In genomic region chr5:91764621-91765020, GRCm38 (mm10) we compare ENCODE assay signal across 16 mouse cellular contexts.
DNase-seq lines count a peak whose midpoint lies in the region; ATAC-seq and TF ChIP-seq lines count a peak whose summit lies in the region.
"Had no signal": no experiment of that assay in that cellular context is flagged by ENCODE, and none has a peak within 500 bp of the region (broad histone marks: within the 10 kb centered on the region; RNA-seq: fewer than 3 reads in every experiment).

No protein-coding gene starts in this region.

- peak; percentile 21 for DNase-seq in kidney, postnatal 0 days (ENCODE audit: low spot score)
- no peak for DNase-seq in kidney, adult 11 months
- peak; percentile 34 for DNase-seq in forebrain, embryonic 10.5 days (ENCODE audit: extremely low spot score, low spot score)
- peak; percentile 81 for DNase-seq in retina, postnatal 1 day
- DNase-seq in spleen, postnatal 10 days (ENCODE audit: low spot score in 2 of 2) = no peak
- DNase-seq in thymus, postnatal 10 days (ENCODE audit: low spot score in 2 of 2) = no peak
- DNase-seq: adrenal gland, postnatal 10 days; cerebellum, postnatal 25 days; heart, adult 2 months; heart, postnatal 10 days; liver, postnatal 0 days had no signal

- H3K27me3 ChIP-seq in kidney, postnatal 0 days (ENCODE audit: insufficient read depth, low read length) = no peaks in the 10 kb centered on the region
- no peaks in the 10 kb centered on the region for H3K27me3 ChIP-seq in forebrain, embryonic 10.5 days (ENCODE audit: poor library complexity, severe bottlenecking)
- no peaks in the 10 kb centered on the region for H3K27me3 ChIP-seq in hindbrain, embryonic 16.5 days (replicated peaks; ENCODE audit: control insufficient read depth, insufficient read depth, low read length)
- H3K27me3 ChIP-seq: limb, embryonic 13.5 days had no signal

- H3K4me3 ChIP-seq in kidney, postnatal 0 days (replicated peaks; ENCODE audit: low read depth, low read length) = no peak overlapping the region
- no peak overlapping the region for H3K4me3 ChIP-seq in forebrain, embryonic 10.5 days
- H3K4me3 ChIP-seq in hindbrain, embryonic 16.5 days (ENCODE audit: low read length) = no peak overlapping the region
- H3K4me3 ChIP-seq: heart, adult 2 months; limb, embryonic 13.5 days had no signal

- no peak overlapping the region for H3K27ac ChIP-seq in kidney, postnatal 0 days
- H3K27ac ChIP-seq in forebrain, embryonic 10.5 days = peak overlapping the region; percentile 40; the same call in 1 of the 2 replicates
- no peak overlapping the region for H3K27ac ChIP-seq in hindbrain, embryonic 16.5 days (ENCODE audit: low read depth, low read length)
- H3K27ac ChIP-seq: heart, adult 2 months; limb, embryonic 13.5 days; macrophage had no signal

- H3K9me3 ChIP-seq in kidney, postnatal 0 days (replicated peaks; ENCODE audit: low read length) = no peaks in the 10 kb centered on the region
- H3K9me3 ChIP-seq in forebrain, embryonic 10.5 days = no peaks in the 10 kb centered on the region
- no peaks in the 10 kb centered on the region for H3K9me3 ChIP-seq in hindbrain, embryonic 16.5 days (ENCODE audit: control insufficient read depth, low read length)
- H3K9me3 ChIP-seq: G1E; limb, embryonic 13.5 days had no signal

- ATAC-seq in kidney, postnatal 0 days (replicated peaks; ENCODE audit: low FRiP score, low read depth) = no peak
- ATAC-seq in hindbrain, embryonic 16.5 days = peak; percentile 48; the same call in 1 of the 2 replicates
- ATAC-seq: intestine, embryonic 16.5 days; liver, postnatal 0 days had no signal

- no peak for TF ChIP-seq CTCF in kidney, postnatal 0 days (IDR thresholded peaks at IDR 0.05; ENCODE audit: low read depth)

- WGBS in kidney, postnatal 0 days = 36% methylated on average over 10 of the region's 10 CpGs
- WGBS in forebrain, embryonic 10.5 days = 30% methylated on average over 10 of the region's 10 CpGs
- 19% methylated on average over 10 of the region's 10 CpGs for WGBS in hindbrain, embryonic 16.5 days

- no peak overlapping the region for H3K4me2 ChIP-seq in kidney, postnatal 0 days (ENCODE audit: low read length)
- no peak overlapping the region for H3K4me2 ChIP-seq in hindbrain, embryonic 16.5 days (ENCODE audit: low read length)
- H3K4me2 ChIP-seq: limb, embryonic 13.5 days had no signal

- no peak overlapping the region for H3K9ac ChIP-seq in kidney, postnatal 0 days (ENCODE audit: low read depth, low read length)
- no peak overlapping the region for H3K9ac ChIP-seq in hindbrain, embryonic 16.5 days (ENCODE audit: low read depth, low read length)
- H3K9ac ChIP-seq: limb, embryonic 13.5 days; liver, postnatal 0 days had no signal

- H3K4me1 ChIP-seq in kidney, postnatal 0 days (replicated peaks; ENCODE audit: insufficient read depth, low read length) = 0 out of 2 replicates have a peak, but pooled peaks cover 3% of the 10 kb centered on the region
- peaks cover 28% of the 10 kb centered on the region for H3K4me1 ChIP-seq in forebrain, embryonic 10.5 days
- H3K4me1 ChIP-seq in hindbrain, embryonic 16.5 days (ENCODE audit: control insufficient read depth, insufficient read depth, low read depth, low read length) = peaks cover 5% of the 10 kb centered on the region; the same call in 1 of the 2 replicates

- no peaks in the 10 kb centered on the region for H3K36me3 ChIP-seq in kidney, postnatal 0 days (ENCODE audit: insufficient read depth, low read length)
- H3K36me3 ChIP-seq in forebrain, embryonic 10.5 days (replicated peaks) = no peaks in the 10 kb centered on the region
- H3K36me3 ChIP-seq in hindbrain, embryonic 16.5 days (ENCODE audit: control insufficient read depth, insufficient read depth, low read length) = no peaks in the 10 kb centered on the region
- H3K36me3 ChIP-seq: G1E; limb, embryonic 13.5 days had no signal

Comparison
In these comparisons a context has a peak if more than half of its experiments do, and no peak if none do; other contexts are left out.
1. DNase-seq: peak in kidney, postnatal 0 days (single experiment), forebrain, embryonic 10.5 days (single experiment) and retina, postnatal 1 day (single experiment); none in kidney, adult 11 months (single experiment), spleen, postnatal 10 days (0 of 2) and thymus, postnatal 10 days (0 of 2).